Mouse (Mus musculus) hindbrain, embryonic 12.5 days (tissue): Measurements from ENCODE around the gene Ttyh3. TPM values are rescaled to one million over a fixed set of nuclear protein-coding genes. Genes with fewer than 3 reads are reported as not detected.

Source experiments
- ATAC-seq: fragments of 200-750 bp; cut with Nextera tagmentation; 2 replicates; pipeline ENCODE4 v1.8.0; 2017; ENCODE audit warnings: moderate TSS enrichment; ENCODE audit not compliant: low FRiP score
- H3K27ac ChIP-seq: fragments of 300-500 bp; sonication (generic); 2 replicates; pipeline ENCODE4 v1.5.1; 2016; ENCODE audit warnings: mild to moderate bottlenecking
- H3K27me3 ChIP-seq: fragments of 300-500 bp; sonication (generic); 2 replicates; pipeline ENCODE4 v1.6.1; 2016; ENCODE audit warnings: mild to moderate bottlenecking
- H3K36me3 ChIP-seq: fragments of 300-500 bp; sonication (generic); 2 replicates; pipeline ENCODE4 v1.6.1; 2016; ENCODE audit warnings: mild to moderate bottlenecking
- H3K4me1 ChIP-seq: fragments of 300-500 bp; sonication (generic); 2 replicates; pipeline ENCODE4 v1.6.1; 2016
- H3K4me2 ChIP-seq: fragments of 300-500 bp; sonication (generic); replicated peaks from 2 replicates; pipeline ENCODE4 v1.6.1; 2016; ENCODE audit warnings: mild to moderate bottlenecking
- H3K4me3 ChIP-seq: fragments of 300-500 bp; sonication (generic); 2 replicates; pipeline ENCODE4 v1.5.1; 2016; ENCODE audit warnings: mild to moderate bottlenecking
- H3K9ac ChIP-seq: fragments of 300-500 bp; sonication (generic); 2 replicates; pipeline ENCODE4 v1.6.1; 2016; ENCODE audit warnings: mild to moderate bottlenecking, moderate library complexity
- H3K9me3 ChIP-seq: fragments of 300-500 bp; sonication (generic); replicated peaks from 2 replicates; pipeline ENCODE4 v1.6.1; 2016; ENCODE audit warnings: mild to moderate bottlenecking
- whole genome bisulfite sequencing: fragments of 180-500 bp; shearing (Covaris S2); methylation state at CpG from one replicate; pipeline ENCODE4 v1.1.7; 2016; 5-methylcytosine and 5-hydroxymethylcytosine counted together
- polyA plus RNA-seq: library from polyadenylated mRNA; unstranded; fragments of >200 nt; fragmentation: Nextera tagmentation; extraction: Ambion mirVana; gene quantifications from 2 replicates; pipeline ENCODE4 v1.2.1, GENCODE M21; 2016

The Ttyh3 gene
- polyA plus RNA-seq, 1 experiment from 2014 or later = 83.7 TPM

DNA sequence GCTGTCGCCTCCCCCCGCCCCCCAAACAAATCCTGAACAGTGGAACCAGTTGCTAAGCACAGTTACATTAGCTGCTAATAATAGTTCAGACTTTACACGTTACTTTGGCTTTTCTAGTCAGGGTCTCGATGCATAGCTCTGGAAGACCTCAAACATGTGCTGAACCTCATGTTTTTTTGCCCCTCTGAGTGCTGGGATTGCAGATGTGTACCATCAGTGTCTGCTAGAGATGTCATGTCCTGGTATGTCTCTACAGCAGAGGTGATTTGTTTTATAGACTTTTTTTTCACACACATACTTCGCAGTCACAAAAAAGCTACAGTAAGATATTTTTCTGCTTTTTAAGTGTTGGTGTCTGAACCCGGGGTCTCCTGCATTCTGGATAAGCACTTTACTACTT, 23.3 kb upstream of the Ttyh3 start:
- Histone ChIP-seq H3K27me3 (no peaks in the 10 kb centered on the region), H3K27ac (no peak overlapping the region), H3K9ac (no peak overlapping the region), H3K4me2 (no peak overlapping the region), H3K36me3 (peaks cover 66% of the 10 kb centered on the region), H3K4me3 (no peak overlapping the region), H3K9me3 (0 out of 2 replicates have a peak, but pooled peaks cover 8% of the 10 kb centered on the region), H3K4me1 (no peaks in the 10 kb centered on the region)
- WGBS = 91% methylated on average over 6 of the region's 6 CpGs
- ATAC-seq = no peak

DNA sequence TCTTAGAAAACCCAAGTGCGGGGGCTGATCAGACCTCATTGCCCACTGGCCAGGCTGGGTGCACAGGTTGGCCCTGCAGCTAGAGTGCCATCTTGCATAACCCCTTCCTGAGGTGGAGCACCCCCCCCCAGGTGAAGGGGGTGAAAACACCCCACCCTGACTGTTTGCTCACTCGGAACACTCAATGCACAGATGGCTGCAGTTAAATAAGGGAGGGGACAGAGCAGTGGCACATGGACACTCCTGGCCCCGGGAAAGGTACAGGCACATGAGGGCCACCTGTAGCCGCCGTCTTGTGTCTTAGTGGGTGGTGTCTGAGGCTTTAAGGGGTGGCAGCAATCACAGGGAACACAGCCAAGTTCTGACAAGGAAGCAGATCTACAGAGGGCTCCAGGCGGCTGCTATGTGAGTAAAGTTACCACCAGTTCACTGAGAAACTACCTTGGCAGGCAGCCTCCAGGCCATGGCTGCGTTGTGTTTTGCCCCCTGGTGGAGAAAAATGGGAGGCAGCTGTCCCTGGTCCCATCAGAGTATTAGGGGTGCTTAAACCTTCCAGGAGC, 14.9 kb upstream of the Ttyh3 start:
- 68% methylated on average over 7 of the region's 7 CpGs for WGBS
- Histone ChIP-seq H3K9ac (no peak overlapping the region), H3K4me1 (peaks cover 20% of the 10 kb centered on the region), H3K27me3 (no peaks in the 10 kb centered on the region), H3K27ac (no peak overlapping the region), H3K4me2 (no peak overlapping the region), H3K4me3 (no peak overlapping the region), H3K9me3 (0 out of 2 replicates have a peak, but pooled peaks cover 1% of the 10 kb centered on the region), H3K36me3 (peaks cover 3% of the 10 kb centered on the region)
- ATAC-seq = no peak

GRCm38 (mm10) chr5:140662741-140663592, 14.1 kb upstream of the Ttyh3 start:
- Histone ChIP-seq H3K4me2 (no peak overlapping the region), H3K9ac (no peak overlapping the region), H3K27me3 (no peaks in the 10 kb centered on the region), H3K27ac (no peak overlapping the region), H3K4me1 (peaks cover 20% of the 10 kb centered on the region), H3K36me3 (no peaks in the 10 kb centered on the region), H3K9me3 (no peaks in the 10 kb centered on the region), H3K4me3 (no peak overlapping the region)
- no peak for ATAC-seq
- WGBS = 68% methylated on average over 17 of the region's 17 CpGs

GRCm38 (mm10) chr5:140661875-140662643, 13.2 kb upstream of the Ttyh3 start:
- Histone ChIP-seq H3K4me1 (peaks cover 20% of the 10 kb centered on the region), H3K4me2 (no peak overlapping the region), H3K9me3 (no peaks in the 10 kb centered on the region), H3K36me3 (no peaks in the 10 kb centered on the region), H3K27ac (no peak overlapping the region), H3K27me3 (no peaks in the 10 kb centered on the region), H3K9ac (no peak overlapping the region), H3K4me3 (no peak overlapping the region)
- whole genome bisulfite sequencing = 69% methylated on average over 12 of the region's 12 CpGs
- no peak for ATAC-seq

DNA sequence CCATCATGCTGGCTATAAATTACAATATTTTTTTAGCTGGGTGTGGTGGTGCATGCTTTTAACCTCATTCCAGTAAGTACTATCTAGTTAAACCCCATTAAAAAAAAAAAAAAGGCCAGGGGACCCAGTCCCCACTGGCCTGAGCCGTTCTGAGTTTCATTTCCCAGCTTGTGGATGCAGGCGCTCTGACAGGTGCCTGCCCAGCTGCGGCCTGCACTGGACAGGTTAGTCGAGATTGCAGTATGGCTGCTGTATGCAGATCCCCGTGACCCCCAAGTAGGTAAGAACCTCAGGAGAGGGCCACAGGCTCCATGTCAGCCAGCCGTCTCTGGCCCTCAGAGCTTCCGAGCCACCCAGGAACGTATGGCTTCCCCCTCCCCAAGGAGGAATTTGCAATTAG, 12.6 kb upstream of the Ttyh3 start:
- ATAC-seq = no peak
- 76% methylated on average over 8 of the region's 8 CpGs for WGBS
- H3K4me1 ChIP-seq = peaks cover 20% of the 10 kb centered on the region
- no peak overlapping the region for H3K4me2 ChIP-seq
- H3K27ac ChIP-seq = no peak overlapping the region
- no peak overlapping the region for H3K9ac ChIP-seq
- H3K36me3 ChIP-seq = no peaks in the 10 kb centered on the region
- no peak overlapping the region for H3K4me3 ChIP-seq
- no peaks in the 10 kb centered on the region for H3K27me3 ChIP-seq
- no peaks in the 10 kb centered on the region for H3K9me3 ChIP-seq

- ATAC-seq = no peak
- Histone ChIP-seq H3K9ac (0 out of 2 replicates have a peak overlapping the region, but pooled peaks have one; percentile 38), H3K36me3 (no peaks in the 10 kb centered on the region), H3K4me2 (no peak overlapping the region), H3K27me3 (no peaks in the 10 kb centered on the region), H3K9me3 (no peaks in the 10 kb centered on the region), H3K4me1 (peaks cover 20% of the 10 kb centered on the region), H3K27ac (peak overlapping the region; percentile 62; the same call in 1 of the 2 replicates), H3K4me3 (no peak overlapping the region)
- WGBS = 64% methylated on average over 1 of the region's 1 CpGs
Measured at GRCm38 (mm10) chr5:140660398-140660797, 11.6 kb upstream of the Ttyh3 start.

DNA sequence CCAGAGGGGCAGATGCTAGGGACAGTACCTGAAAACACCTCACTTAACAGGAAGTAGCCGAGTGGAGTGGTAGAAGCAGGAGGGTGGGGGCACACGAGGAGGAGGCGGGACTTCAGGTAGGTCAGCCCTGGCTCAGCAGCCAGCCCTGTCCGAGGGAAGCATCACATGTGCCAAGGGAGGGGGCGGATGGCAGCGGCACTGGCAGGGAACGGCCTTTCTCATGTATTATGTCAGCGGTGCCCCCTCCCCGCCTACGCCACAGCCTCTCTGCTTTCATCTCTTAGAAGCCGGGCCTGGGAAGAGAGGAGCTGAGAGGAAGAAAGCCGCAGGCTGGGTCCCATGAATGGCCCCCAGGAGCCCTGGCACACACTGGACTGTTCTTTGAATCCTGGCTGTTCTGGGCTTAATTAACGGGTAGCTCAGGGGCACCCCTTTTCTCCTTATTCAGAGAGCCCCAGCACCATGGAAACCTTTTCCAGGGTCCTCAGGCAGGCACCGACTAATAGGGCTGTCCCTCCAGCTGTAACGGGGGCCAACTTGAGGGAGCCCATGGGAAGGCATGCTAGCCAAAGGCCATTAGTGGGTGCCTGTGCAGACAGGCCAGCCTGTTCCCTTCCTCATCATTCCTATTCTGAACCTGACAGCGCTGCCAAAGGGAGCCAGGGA, 10.9 kb upstream of the Ttyh3 start:
- 28% methylated on average over 16 of the region's 16 CpGs for WGBS
- peak; percentile 58 for ATAC-seq
- no peaks in the 10 kb centered on the region for H3K27me3 ChIP-seq
- H3K4me1 ChIP-seq = peaks cover 20% of the 10 kb centered on the region
- H3K9me3 ChIP-seq = no peaks in the 10 kb centered on the region
- 0 out of 2 replicates have a peak overlapping the region, but pooled peaks have one; percentile 38 for H3K9ac ChIP-seq
- H3K4me3 ChIP-seq = no peak overlapping the region
- H3K27ac ChIP-seq = peak overlapping the region; percentile 64
- H3K36me3 ChIP-seq = no peaks in the 10 kb centered on the region
- no peak overlapping the region for H3K4me2 ChIP-seq

GRCm38 (mm10) chr5:140654096-140654845, 5.4 kb upstream of the Ttyh3 start:
- no peaks in the 10 kb centered on the region for H3K36me3 ChIP-seq
- no peak overlapping the region for H3K4me2 ChIP-seq
- no peak overlapping the region for H3K27ac ChIP-seq
- no peaks in the 10 kb centered on the region for H3K9me3 ChIP-seq
- no peak for ATAC-seq
- H3K27me3 ChIP-seq = no peaks in the 10 kb centered on the region
- peaks cover 9% of the 10 kb centered on the region for H3K4me1 ChIP-seq
- H3K9ac ChIP-seq = no peak overlapping the region
- WGBS = 84% methylated on average over 15 of the region's 15 CpGs
- no peak overlapping the region for H3K4me3 ChIP-seq

DNA sequence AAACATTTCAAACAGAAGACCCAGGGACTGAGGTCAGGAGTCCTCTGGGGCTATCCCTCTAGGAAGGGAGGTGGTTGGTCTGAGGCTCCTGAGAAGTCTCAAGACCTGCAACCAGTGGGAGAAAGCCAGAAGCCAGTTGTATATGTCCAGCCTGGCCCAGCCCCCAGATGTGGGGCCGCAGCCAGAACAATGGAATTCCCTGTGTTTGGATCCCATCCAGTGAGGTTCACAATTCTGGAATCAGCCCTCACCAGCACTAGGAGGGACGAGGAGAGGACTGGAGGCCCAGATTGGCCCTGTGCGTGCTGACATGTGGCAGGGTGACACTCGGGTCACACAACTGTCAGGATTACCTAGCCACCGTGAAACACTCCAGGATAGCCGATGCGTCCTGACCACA, 3.8 kb upstream of the Ttyh3 start:
- Histone ChIP-seq H3K27me3 (no peaks in the 10 kb centered on the region), H3K27ac (no peak overlapping the region), H3K9me3 (no peaks in the 10 kb centered on the region), H3K4me1 (peaks cover 11% of the 10 kb centered on the region), H3K4me2 (no peak overlapping the region), H3K9ac (no peak overlapping the region), H3K4me3 (no peak overlapping the region), H3K36me3 (no peaks in the 10 kb centered on the region)
- WGBS = 78% methylated on average over 7 of the region's 7 CpGs
- ATAC-seq = no peak

DNA sequence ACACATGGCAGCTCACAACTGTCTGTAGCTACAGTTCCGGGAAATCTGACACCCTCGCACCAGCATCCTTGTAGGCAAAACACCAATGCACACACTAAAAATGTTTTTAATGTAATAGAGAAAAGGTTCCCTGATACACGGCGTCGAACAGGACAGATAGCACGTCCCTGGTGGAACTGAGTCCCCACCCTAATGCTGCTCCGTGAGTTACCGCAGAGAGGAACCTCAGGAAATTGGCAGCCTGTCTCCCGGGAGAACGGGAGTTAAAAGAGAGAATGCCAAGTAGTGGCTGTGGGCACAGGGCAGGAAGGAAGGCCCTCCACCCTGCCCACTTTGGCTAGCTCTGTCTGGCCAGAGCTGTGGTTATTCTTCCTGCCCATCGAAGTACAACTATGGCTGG, 2.4 kb upstream of the Ttyh3 start:
- no peak overlapping the region for H3K27ac ChIP-seq
- no peak overlapping the region for H3K9ac ChIP-seq
- WGBS = 79% methylated on average over 11 of the region's 11 CpGs
- ATAC-seq = no peak
- H3K27me3 ChIP-seq = no peaks in the 10 kb centered on the region
- H3K36me3 ChIP-seq = no peaks in the 10 kb centered on the region
- peaks cover 24% of the 10 kb centered on the region for H3K4me1 ChIP-seq
- H3K9me3 ChIP-seq = no peaks in the 10 kb centered on the region
- no peak overlapping the region for H3K4me3 ChIP-seq
- H3K4me2 ChIP-seq = no peak overlapping the region

- H3K9me3 ChIP-seq = no peaks in the 10 kb centered on the region
- H3K9ac ChIP-seq = peak overlapping the region; percentile 57; the same call in 1 of the 2 replicates
- H3K4me3 ChIP-seq = no peak overlapping the region
- no peak for ATAC-seq
- peak overlapping the region; percentile 65 for H3K4me2 ChIP-seq
- H3K27me3 ChIP-seq = no peaks in the 10 kb centered on the region
- peak overlapping the region; percentile 89 for H3K27ac ChIP-seq
- WGBS = 73% methylated on average over 7 of the region's 7 CpGs
- H3K36me3 ChIP-seq = peaks cover 7% of the 10 kb centered on the region; the same call in 1 of the 2 replicates
- H3K4me1 ChIP-seq = peaks cover 37% of the 10 kb centered on the region
Measured at GRCm38 (mm10) chr5:140649881-140650414, 1.1 kb upstream of the Ttyh3 start.
